Mouse (Mus musculus) CH12F3 (cell line): Measurements from ENCODE around the gene St3gal4.

ENCODE experiments used
- in situ Hi-C: fragments of 300-500 bp; cut with MboI; formaldehyde crosslinking; loops from 2 replicates; pipeline ENCODE4 v1.14.3; 2020; ENCODE audit warnings: low sequenced_read_pairs

Gene St3gal4

DNA sequence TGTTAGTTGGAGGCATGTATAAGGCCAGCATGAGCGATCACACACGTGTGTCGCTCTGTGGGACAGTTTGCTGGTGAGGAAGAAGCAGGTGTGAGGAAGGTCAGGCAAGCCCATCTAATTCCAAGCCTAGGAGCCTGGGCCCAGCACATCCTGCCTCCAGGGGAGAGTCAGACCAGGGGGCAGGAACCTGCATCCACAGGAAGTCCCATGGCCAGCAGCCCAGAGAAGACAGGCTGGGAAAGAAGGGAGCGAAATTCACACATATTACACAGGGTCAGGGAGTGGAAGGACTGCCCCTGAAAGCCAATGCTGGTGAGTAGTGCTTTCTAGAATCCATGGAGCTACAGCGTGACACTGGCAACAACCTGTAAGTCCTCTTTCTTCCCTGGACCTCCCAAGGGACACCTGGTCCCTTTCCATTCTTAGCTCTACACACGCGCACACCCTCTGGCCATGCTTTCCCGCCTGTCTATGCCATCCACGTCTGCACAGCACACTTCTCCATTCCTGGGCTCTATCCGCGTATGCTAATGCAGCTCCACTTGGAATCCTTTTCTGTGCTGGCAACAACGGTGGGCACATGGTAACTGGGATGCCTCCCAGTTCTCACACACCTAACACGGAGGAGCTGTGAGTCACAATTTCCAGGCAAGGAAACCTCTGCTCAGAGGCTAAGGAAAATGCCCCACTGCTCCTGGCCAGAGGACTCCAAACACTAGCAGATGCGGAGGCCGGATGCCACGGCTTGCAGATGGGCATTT, 12.7 kb upstream of the St3gal4 start:
- in situ Hi-C loops, result no loop called here

GRCm38 (mm10) chr9:35128995-35129418, 9.9 kb upstream of the St3gal4 start:
- in situ Hi-C loops, result no loop called here

- in situ Hi-C loops, result no loop called here
Measured at GRCm38 (mm10) chr9:35128564-35128963, 9.5 kb upstream of the St3gal4 start.

GRCm38 (mm10) chr9:35127561-35127960, 8.5 kb upstream of the St3gal4 start:
- in situ Hi-C loops, result no loop called here

DNA sequence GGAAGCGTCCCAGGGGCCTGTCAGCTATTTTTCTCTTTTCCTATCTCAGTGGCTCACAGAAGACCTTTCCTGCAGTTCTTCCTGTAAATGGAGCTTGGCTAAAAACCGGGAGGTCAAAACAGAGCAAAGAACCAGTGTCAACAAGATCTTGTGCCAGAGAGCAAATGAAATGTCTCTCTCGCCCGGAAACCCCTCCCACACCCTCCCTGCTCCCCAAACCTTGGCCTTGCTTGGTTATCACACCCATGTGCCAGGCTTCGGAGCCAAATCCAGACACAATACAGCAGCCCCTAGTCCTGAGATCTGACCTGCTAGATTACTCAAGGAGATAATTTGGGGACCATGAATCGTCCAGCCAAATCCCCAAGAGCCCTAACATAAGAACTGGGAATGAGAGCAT, 8.1 kb upstream of the St3gal4 start:
- in situ Hi-C loops, result no loop called here

DNA sequence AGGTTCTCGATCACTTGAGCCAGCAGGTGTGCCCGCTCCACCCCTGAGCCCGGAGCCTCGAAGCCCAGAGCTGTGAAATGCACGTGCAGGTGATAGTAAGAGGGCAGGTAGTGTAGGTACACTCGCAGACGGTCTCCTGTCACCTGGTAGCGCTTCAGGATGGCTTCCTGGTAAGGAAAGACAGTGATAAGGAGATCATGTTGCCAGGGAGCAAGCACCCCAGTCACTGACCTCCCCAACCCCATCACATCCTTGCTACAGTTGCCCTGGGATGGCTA, 5.5 kb upstream of the St3gal4 start:
- in situ Hi-C loops, result no loop called here

- in situ Hi-C loops, result no loop called here
Measured at GRCm38 (mm10) chr9:35123804-35124677, 5.0 kb upstream of the St3gal4 start.

- in situ Hi-C loops, result no loop called here
Measured at GRCm38 (mm10) chr9:35123456-35123803, 4.4 kb upstream of the St3gal4 start.

DNA sequence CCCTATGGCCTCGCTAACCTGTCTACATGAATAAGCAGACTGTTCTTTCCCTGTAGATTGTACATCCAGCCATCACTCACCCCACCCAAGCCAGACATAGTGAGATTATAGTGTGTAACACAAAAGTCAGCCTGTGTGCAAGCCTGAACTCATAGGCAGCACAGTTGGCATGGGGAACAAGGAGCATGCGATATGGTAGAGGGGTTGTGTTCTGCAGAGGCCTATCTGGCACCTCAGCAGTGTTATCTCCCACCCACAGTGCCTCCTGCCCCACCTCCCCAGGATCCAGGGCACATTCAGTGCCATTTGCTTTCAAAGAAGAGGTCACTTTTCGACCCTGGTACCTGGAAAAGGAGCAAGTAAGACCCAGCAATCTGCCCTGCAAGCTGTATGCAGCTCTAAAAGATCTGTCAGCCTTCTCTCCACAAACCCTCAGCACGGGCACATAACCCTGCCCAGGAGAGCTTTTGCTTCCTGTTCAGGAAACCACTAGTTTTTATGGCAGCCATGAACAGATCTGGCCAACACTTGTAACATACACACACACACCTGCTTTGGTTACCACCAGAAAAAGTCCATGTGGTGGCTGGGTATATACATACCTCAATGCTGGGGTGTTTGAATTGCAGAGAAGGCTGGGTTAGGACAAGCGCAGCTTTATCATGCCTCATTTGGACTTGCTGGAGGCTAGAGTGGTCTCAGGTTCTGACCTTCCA, 3.6 kb upstream of the St3gal4 start:
- in situ Hi-C loops, result no loop called here

- in situ Hi-C loops, result no loop called here
Measured at GRCm38 (mm10) chr9:35118563-35118962, 505 bp downstream of the St3gal4 start.

GRCm38 (mm10) chr9:35117384-35118295, 1.4 kb downstream of the St3gal4 start:
- in situ Hi-C loops, result no loop called here

DNA sequence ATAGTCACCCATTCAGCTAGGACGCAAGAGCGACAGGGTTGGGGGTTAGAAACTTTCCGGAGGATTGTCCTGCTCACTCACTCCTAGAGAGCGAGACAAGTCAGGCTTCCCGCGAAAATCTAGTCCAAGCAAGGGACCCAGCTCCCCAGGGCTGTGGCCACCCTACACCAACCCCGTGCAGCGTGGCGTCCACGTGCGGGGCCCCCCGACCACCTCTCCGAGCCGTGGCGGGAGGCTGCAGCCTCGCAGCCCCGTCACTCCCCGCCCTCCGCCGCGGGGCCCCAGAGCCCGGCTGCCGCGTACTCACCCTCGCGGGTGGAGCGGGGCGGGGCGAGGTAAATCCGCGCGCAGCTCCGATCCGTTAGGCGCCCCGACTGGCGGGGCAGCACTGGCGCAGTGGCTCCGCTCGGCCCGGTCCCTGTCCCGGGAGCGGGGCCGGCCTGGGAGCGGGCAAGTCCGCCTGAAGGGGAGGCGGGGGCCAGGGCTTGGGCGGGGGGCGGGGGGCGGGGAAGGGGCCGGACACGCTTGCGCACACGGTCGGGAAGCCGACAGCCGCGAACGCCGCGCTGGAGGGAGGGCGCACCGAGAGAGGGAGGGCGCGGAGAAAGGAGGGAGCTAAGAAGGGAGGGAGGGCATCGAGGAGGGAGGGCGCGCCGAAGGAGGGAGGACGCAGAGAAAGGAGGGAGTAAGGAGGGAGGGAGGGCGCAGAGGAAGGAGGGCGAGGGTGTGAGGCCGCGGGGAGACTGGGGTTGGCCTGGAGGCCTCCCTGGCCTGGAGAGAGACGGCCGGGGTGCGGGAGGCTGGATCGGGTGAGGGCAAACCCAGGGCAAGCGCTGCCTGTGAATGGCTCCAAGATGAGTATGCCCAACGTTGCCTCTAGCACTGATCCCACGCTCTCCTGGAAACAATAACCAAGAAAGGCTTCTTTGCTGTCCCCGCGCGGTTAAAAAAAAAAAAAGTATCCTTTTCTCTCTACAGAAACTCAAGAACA, 2.4 kb downstream of the St3gal4 start:
- in situ Hi-C loops, result no loop called here

- in situ Hi-C loops, result no loop called here
Measured at GRCm38 (mm10) chr9:35115804-35116203, 3.3 kb downstream of the St3gal4 start.

- in situ Hi-C loops, result no loop called here
Measured at GRCm38 (mm10) chr9:35115299-35115698, 3.8 kb downstream of the St3gal4 start.

DNA sequence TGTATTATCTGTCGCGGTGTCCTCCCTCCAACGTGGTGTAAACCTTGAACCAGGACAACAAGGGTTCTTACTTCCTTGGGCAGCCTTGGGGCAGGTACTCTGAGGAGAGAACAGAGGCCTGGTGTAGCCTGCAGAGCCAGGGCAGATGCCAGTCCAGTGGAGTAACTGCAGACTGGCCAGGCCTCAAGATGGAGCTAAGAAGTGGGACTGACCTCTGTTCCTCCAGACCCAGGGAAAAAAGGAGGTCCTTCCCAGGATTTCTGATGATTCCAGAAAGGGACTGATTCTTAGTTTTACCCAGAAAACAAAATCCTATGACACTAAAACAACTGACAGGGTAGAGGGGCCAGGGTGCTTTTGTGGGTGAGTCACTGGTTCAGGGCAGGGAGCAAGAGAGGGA, 4.8 kb downstream of the St3gal4 start:
- in situ Hi-C loops, result no loop called here

DNA sequence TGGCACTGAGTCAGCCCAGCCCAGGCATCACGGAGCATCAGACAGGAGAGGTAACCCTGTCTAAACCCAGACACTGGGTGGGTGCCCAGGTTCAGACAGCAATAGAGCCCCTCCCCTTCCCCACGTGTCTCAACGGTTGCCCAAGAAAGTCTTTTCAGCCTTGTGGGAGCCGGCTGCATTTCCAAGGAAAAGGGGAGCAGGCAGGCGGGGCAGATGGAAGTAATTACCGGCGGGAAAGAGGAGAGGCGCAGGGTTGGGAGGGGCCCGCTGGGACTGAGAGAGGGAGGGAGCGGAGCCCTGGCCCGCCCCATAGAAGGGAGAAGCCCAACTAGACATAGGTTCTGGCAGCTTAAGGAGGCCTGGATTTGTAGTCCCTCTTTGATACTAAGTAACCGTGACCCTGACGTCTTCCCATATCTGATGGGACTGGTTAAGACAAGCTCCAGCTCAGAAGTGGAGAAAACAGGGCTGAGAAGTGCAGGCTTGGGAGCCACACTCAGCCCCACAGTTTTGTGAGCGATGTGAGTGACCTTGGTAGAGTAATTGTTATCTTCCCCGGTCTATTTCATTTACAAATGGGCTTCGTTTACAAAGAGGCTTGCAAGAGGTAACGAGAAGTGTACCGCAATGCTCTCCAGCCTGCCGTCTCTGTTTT, 7.0 kb downstream of the St3gal4 start:
- in situ Hi-C loops, result no loop called here

GRCm38 (mm10) chr9:35111446-35111845, 7.6 kb downstream of the St3gal4 start:
- in situ Hi-C loops, result no loop called here

DNA sequence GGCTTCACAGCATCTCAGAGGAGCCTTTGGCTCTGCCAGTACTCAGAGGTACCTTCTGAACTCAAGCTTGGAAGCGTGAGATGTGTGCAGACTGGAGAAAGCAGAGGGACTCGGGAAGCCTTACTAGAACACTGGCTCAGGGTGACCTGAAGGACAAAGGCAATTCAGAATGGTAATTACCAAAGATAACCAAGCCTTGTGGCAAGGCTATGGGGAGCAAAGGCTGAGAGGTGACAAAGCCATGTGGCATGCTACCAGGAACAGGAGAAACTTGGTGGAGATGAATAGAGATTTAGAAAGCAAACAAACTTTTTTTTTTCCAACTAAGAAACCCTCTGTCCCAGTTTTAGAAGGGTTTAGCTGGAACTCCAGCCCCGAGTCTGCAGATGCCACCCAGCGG, 8.5 kb downstream of the St3gal4 start:
- in situ Hi-C loops, result no loop called here

DNA sequence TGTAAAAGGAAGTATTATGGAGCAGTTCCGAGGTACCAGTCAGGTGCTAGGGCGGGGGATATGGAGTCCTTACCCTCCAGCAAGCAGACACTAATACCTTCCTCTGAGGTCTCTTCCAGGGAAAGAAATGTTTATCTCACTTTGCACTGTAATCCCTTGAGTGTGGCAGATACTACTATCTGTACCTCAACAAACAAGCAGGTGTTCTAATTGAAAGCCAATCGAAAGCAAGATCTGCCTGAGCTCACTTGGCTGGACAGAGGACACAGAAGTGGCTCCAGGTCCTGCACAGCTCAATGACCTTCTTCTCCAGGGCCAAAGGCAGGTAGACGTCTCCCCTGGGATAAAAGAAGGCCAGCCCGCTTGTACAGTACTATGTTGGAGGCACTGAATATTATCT, 9.0 kb downstream of the St3gal4 start:
- in situ Hi-C loops, result no loop called here
